Mouse (Mus musculus) C2C12 (cell line): Measurements from ENCODE around the gene Pkp4.

ENCODE experiments used
- CTCF ChIP-seq: IDR thresholded peaks from one replicate; pipeline ENCODE4 v1.5.1; 2011; ENCODE audit not compliant: control insufficient read depth, insufficient read depth, insufficient read length
- MYOD1 ChIP-seq: IDR thresholded peaks from one replicate; pipeline ENCODE4 v1.6.1; 2011; ENCODE audit warnings: low read depth; ENCODE audit not compliant: control insufficient read depth, insufficient read length

GRCm38 (mm10) chr2:59303530-59304063 lies 142.9 kb downstream of the Pkp4 start:
- TF ChIP-seq CTCF (no peak), MYOD1 (no peak)
